Mouse (Mus musculus) CH12.LX (cell line): ENCODE measurements around the gene Klhl3. TPM values are rescaled to one million over a fixed set of nuclear protein-coding genes. Genes with fewer than 3 reads are reported as not detected.

Source experiments
- DNase-seq: peaks from one replicate; pipeline ENCODE4 v3.0.0-alpha.2; 2013; ENCODE audit errors: extremely low read depth
- H3K27ac ChIP-seq: 2 replicates; pipeline ENCODE4 v1.5.1; 2012; ENCODE audit warnings: low read depth, mild to moderate bottlenecking, control low read depth, moderate library complexity; ENCODE audit not compliant: insufficient read depth
- H3K27me3 ChIP-seq: replicated peaks from 2 replicates; pipeline ENCODE3; 2012; ENCODE audit warnings: inconsistent platforms
- H3K36me3 ChIP-seq, 2 experiments: replicated peaks in 1 of 2; 2 replicates each; pipeline versions ENCODE3 to v1.6.1; 2012; ENCODE audit warnings: inconsistent platforms in 1 of 2, low read length in 1 of 2, mild to moderate bottlenecking in 1 of 2, mixed read lengths in 1 of 2, moderate library complexity in 1 of 2; ENCODE audit not compliant: control insufficient read depth in 1 of 2, insufficient read depth in 1 of 2
- H3K4me1 ChIP-seq, 2 experiments: 2 replicates each; pipeline ENCODE4 v1.6.1; 2012; ENCODE audit warnings: inconsistent platforms in 1 of 2, moderate library complexity in 1 of 2; ENCODE audit not compliant: insufficient read depth in 2 of 2, control insufficient read depth in 1 of 2
- H3K4me2 ChIP-seq: 2 replicates; pipeline ENCODE4 v1.6.1; 2012; ENCODE audit warnings: low read depth, mild to moderate bottlenecking, control low read depth; ENCODE audit not compliant: poor library complexity, insufficient read depth, severe bottlenecking
- H3K4me3 ChIP-seq, 3 experiments: fragments of 150-350 bp in 1 of 3; sonication (generic) in 1 of 3; replicated peaks in 1 of 3; 2 replicates each; pipeline versions ENCODE3 to v1.5.1; 2011 to 2012; ENCODE audit warnings: low read depth in 2 of 3, low read length in 2 of 3, mild to moderate bottlenecking in 2 of 3, moderate library complexity in 2 of 3, control low read depth in 1 of 3, improper control_type of control experiment in 1 of 3, inconsistent platforms in 1 of 3, mixed read lengths in 1 of 3; ENCODE audit not compliant: poor library complexity in 1 of 3
- H3K79me2 ChIP-seq: replicated peaks from 2 replicates; pipeline ENCODE4 v1.6.1; 2012; ENCODE audit warnings: mild to moderate bottlenecking, moderate library complexity; ENCODE audit not compliant: control insufficient read depth, poor library complexity, insufficient read depth, severe bottlenecking; ENCODE audit errors: extremely low read depth
- H3K9ac ChIP-seq: 2 replicates; pipeline ENCODE4 v1.6.1; 2012; ENCODE audit warnings: low read depth, mild to moderate bottlenecking, control low read depth, moderate library complexity; ENCODE audit not compliant: insufficient read depth
- H3K9me3 ChIP-seq: replicated peaks from 2 replicates; pipeline ENCODE3; 2012; ENCODE audit warnings: low read length, inconsistent platforms, mixed read lengths
- CHD2 ChIP-seq: IDR thresholded peaks from 2 replicates; pipeline ENCODE4 v1.6.1; 2011; ENCODE audit warnings: low read length, improper control_type of control experiment
- CTCF ChIP-seq, 2 experiments: IDR thresholded peaks in 1 of 2; conservative IDR thresholded peaks in 1 of 2; 2 replicates each; pipeline ENCODE4 v1.5.1; 2011 to 2012; ENCODE audit warnings: low read depth in 2 of 2, low read length in 2 of 2, improper control_type of control experiment in 1 of 2, inconsistent platforms in 1 of 2, mild to moderate bottlenecking in 1 of 2, moderate library complexity in 1 of 2
- E2F4 ChIP-seq: IDR thresholded peaks from 2 replicates; pipeline ENCODE4 v1.6.1; 2011; ENCODE audit warnings: low read depth, low read length, improper control_type of control experiment; ENCODE audit not compliant: insufficient replicate concordance
- ELF1 ChIP-seq: IDR thresholded peaks from 2 replicates; pipeline ENCODE4 v1.6.1; 2014; ENCODE audit warnings: low read depth, mild to moderate bottlenecking, inconsistent platforms, low read length, improper control_type of control experiment
- EP300 ChIP-seq: IDR thresholded peaks from 2 replicates; pipeline ENCODE4 v1.6.1; 2011; ENCODE audit warnings: low read length, improper control_type of control experiment
- ETS1 ChIP-seq: conservative IDR thresholded peaks from 2 replicates; pipeline ENCODE4 v1.6.1; 2012; ENCODE audit warnings: low read depth, mild to moderate bottlenecking, inconsistent platforms, low read length, improper control_type of control experiment, moderate library complexity
- GABPA ChIP-seq: IDR thresholded peaks from 2 replicates; pipeline ENCODE4 v1.6.1; 2012; ENCODE audit warnings: low read depth, low read length, improper control_type of control experiment, inconsistent platforms; ENCODE audit not compliant: insufficient replicate concordance
- HCFC1 ChIP-seq: IDR thresholded peaks from 2 replicates; pipeline ENCODE4 v1.6.1; 2012; ENCODE audit warnings: low read depth, mild to moderate bottlenecking, inconsistent platforms, low read length, improper control_type of control experiment
- IRF4 ChIP-seq: IDR thresholded peaks from 2 replicates; pipeline ENCODE4 v1.6.1; 2014; ENCODE audit warnings: low read depth, mild to moderate bottlenecking, inconsistent platforms, low read length, improper control_type of control experiment
- JUN ChIP-seq: IDR thresholded peaks from 2 replicates; pipeline ENCODE4 v1.6.1; 2011; ENCODE audit warnings: low read depth, mild to moderate bottlenecking, low read length, improper control_type of control experiment, moderate library complexity; ENCODE audit not compliant: insufficient read depth
- JUND ChIP-seq: conservative IDR thresholded peaks from 2 replicates; pipeline ENCODE4 v1.6.1; 2011; ENCODE audit warnings: low read depth, low read length, improper control_type of control experiment
- MXI1 ChIP-seq: IDR thresholded peaks from 2 replicates; pipeline ENCODE4 v1.6.1; 2011; ENCODE audit warnings: mild to moderate bottlenecking, low read depth, low read length, improper control_type of control experiment
- MYC ChIP-seq: IDR thresholded peaks from 2 replicates; pipeline ENCODE4 v1.6.1; 2011; ENCODE audit warnings: low read depth, mild to moderate bottlenecking, improper control_type of control experiment, low read length
- NELFE ChIP-seq: IDR thresholded peaks from 2 replicates; pipeline ENCODE4 v1.6.1; 2011; ENCODE audit warnings: low read depth, low read length, improper control_type of control experiment
- POLR2A ChIP-seq: IDR thresholded peaks from 2 replicates; pipeline ENCODE4 v1.6.1; 2011; ENCODE audit warnings: low read depth, mild to moderate bottlenecking, improper control_type of control experiment, low read length
- RAD21 ChIP-seq: IDR thresholded peaks from 2 replicates; pipeline ENCODE4 v1.6.1; 2011; ENCODE audit warnings: low read depth, mild to moderate bottlenecking, low read length, improper control_type of control experiment, moderate library complexity
- SIN3A ChIP-seq: IDR thresholded peaks from 2 replicates; pipeline ENCODE4 v1.6.1; 2012; ENCODE audit warnings: low read length, improper control_type of control experiment, inconsistent platforms
- SMC3 ChIP-seq: IDR thresholded peaks from 2 replicates; pipeline ENCODE4 v1.6.1; 2011; ENCODE audit warnings: low read depth, low read length, improper control_type of control experiment
- TBP ChIP-seq: conservative IDR thresholded peaks from 2 replicates; pipeline ENCODE4 v1.6.1; 2011; ENCODE audit warnings: low read depth, low read length, improper control_type of control experiment
- TCF12 ChIP-seq: IDR thresholded peaks from 2 replicates; pipeline ENCODE4 v1.6.1; 2014; ENCODE audit warnings: low read depth, mild to moderate bottlenecking, inconsistent platforms, low read length, improper control_type of control experiment
- UBTF ChIP-seq: IDR thresholded peaks from 2 replicates; pipeline ENCODE4 v1.6.1; 2012; ENCODE audit warnings: low read depth, mild to moderate bottlenecking, inconsistent platforms, low read length, improper control_type of control experiment, moderate library complexity
- USF1 ChIP-seq: IDR thresholded peaks from 2 replicates; pipeline ENCODE4 v1.6.1; 2014; ENCODE audit warnings: low read depth, mild to moderate bottlenecking, inconsistent platforms, low read length, improper control_type of control experiment
- USF2 ChIP-seq: conservative IDR thresholded peaks from 2 replicates; pipeline ENCODE4 v1.6.1; 2011; ENCODE audit warnings: low read depth, low read length, improper control_type of control experiment
- ZC3H11A ChIP-seq: IDR thresholded peaks from 2 replicates; pipeline ENCODE4 v1.6.1; 2012; ENCODE audit warnings: low read depth, mild to moderate bottlenecking, inconsistent platforms, low read length, improper control_type of control experiment
- ZMIZ1 ChIP-seq: IDR thresholded peaks from 2 replicates; pipeline ENCODE4 v1.6.1; 2012; ENCODE audit warnings: low read depth, mild to moderate bottlenecking, inconsistent platforms, low read length, improper control_type of control experiment
- dilution Hi-C: fragments of 300-500 bp; cut with MboI; formaldehyde crosslinking; loops from 2 replicates; pipeline ENCODE4 v1.14.3; 2020; ENCODE audit warnings: low sequenced_read_pairs; ENCODE audit not compliant: extremely low pct_unique_long_range_greater_than_20kb, extremely low pct_ligation_motif_present
- in situ Hi-C: fragments of 300-500 bp; cut with MboI; formaldehyde crosslinking; loops from 3 replicates; pipeline ENCODE4 v1.14.3; 2019; ENCODE audit warnings: low sequenced_read_pairs, low pct_ligation_motif_present, low pct_unique_long_range_greater_than_20kb, mixed read lengths
- polyA plus RNA-seq: library from polyadenylated mRNA; unstranded; fragments of >175 nt; gene quantifications from 2 replicates; pipeline ENCODE4 v1.2.1, GENCODE M21; 2012; ENCODE audit warnings: low read depth; ENCODE audit not compliant: insufficient read length
- total RNA-seq, 2 experiments: library from RNA; depleted of rRNA; stranded (reverse); fragments of 300-350 nt in 1 of 2; fragments of >200 nt in 1 of 2; gene quantifications; 2 replicates each; pipeline ENCODE4 v1.2.3; 2012 to 2014

The Klhl3 gene
- total and polyA plus RNA-seq, 3 experiments = not detected

- H3K36me3 ChIP-seq = peaks cover 22 to 26% of the 10 kb centered on the region in 2 experiments
- peak overlapping the region; percentile 81 to 99 (median 91) for H3K4me3 ChIP-seq
- H3K27me3 ChIP-seq = no peaks in the 10 kb centered on the region
- dilution Hi-C loops (no loop called here), in situ Hi-C loops (loop anchor here (10.0 kb wide), 2 partner anchors 228 to 388 kb away; partner anchors contain the start of gene 2210016F16Rik)
- H3K4me2 ChIP-seq = peak overlapping the region; percentile 55
- H3K4me1 ChIP-seq = peaks cover 0 to 21% of the 10 kb centered on the region in 2 experiments; a peak in 2 of 4 replicates
- TF ChIP-seq SMC3 (no peak), ETS1 (no peak), UBTF (no peak), JUN (no peak), ZC3H11A (no peak), SIN3A (no peak), TBP (no peak), NELFE (no peak), CTCF (conservative IDR thresholded peaks at IDR 0.05 in 1 of 2, IDR thresholded peaks at IDR 0.05 in 1 of 2; ENCODE audit: low read depth in 2 of 2, low read length in 2 of 2) (no peak), TCF12 (no peak), MYC (no peak), RAD21 (no peak), GABPA (no peak), HCFC1 (no peak), ZMIZ1 (no peak), ELF1 (no peak), E2F4 (no peak), JUND (no peak), EP300 (no peak), USF2 (no peak)
- H3K9ac ChIP-seq = no peak overlapping the region; the same call in 1 of the 2 replicates
- H3K79me2 ChIP-seq = peaks cover 5% of the 10 kb centered on the region; the same call in 1 of the 2 replicates
- DNase-seq = no peak
- peaks cover 17% of the 10 kb centered on the region for H3K9me3 ChIP-seq
- no peak overlapping the region for H3K27ac ChIP-seq
Observed at GRCm38 (mm10) chr13:58157036-58157435, 43.6 kb upstream of the Klhl3 start.

GRCm38 (mm10) chr13:58156031-58156430 lies 42.6 kb upstream of the Klhl3 start:
- in situ Hi-C loops = loop anchor here (10.0 kb wide), 2 partner anchors 229 to 389 kb away; partner anchors contain the start of gene 2210016F16Rik
- Histone ChIP-seq H3K36me3 (peaks cover 16 to 17% of the 10 kb centered on the region in 2 experiments), H3K27me3 (no peaks in the 10 kb centered on the region), H3K27ac (no peak overlapping the region), H3K79me2 (peaks cover 5% of the 10 kb centered on the region; the same call in 1 of the 2 replicates), H3K9me3 (peaks cover 10% of the 10 kb centered on the region), H3K4me2 (no peak overlapping the region), H3K4me1 (peaks cover 0 to 21% of the 10 kb centered on the region in 2 experiments; a peak in 2 of 4 replicates), H3K9ac (no peak overlapping the region), H3K4me3 (no peak overlapping the region)
- dilution Hi-C loops = no loop called here
- no peak for DNase-seq
- TF ChIP-seq CHD2 = no peak
- TF ChIP-seq ZMIZ1 = no peak
- TF ChIP-seq GABPA = no peak
- no peak for TF ChIP-seq USF1
- TF ChIP-seq IRF4 = no peak
- no peak for TF ChIP-seq MXI1
- no peak for TF ChIP-seq POLR2A
